Mouse (Mus musculus) lung, postnatal 25 days (tissue): ENCODE measurements around the gene Tepsin.

Experiments used
- DNase-seq: peaks from one replicate; pipeline ENCODE4 v3.0.0; 2022; ENCODE audit warnings: low spot score

Gene Tepsin

DNA sequence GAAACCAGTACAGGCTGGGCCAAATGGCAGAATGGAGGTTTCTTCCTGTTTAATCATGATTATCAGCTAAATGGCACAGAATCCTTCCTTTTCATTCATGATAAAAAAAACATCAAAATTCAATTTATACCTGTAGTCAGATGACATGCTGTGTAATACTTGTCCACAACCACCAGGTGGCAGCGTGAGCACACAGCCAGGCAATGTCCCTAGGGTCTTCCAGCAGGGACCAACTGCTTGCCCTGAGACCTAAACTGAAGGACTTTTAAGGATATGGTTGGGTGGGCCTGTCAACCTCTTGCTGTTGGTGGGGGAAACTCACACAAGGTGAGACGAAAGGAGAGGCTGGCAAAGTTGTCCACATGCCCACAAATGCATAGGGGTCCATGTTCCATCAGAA lies 12.5 kb upstream of the Tepsin start:
- DNase-seq = peak; percentile 24

GRCm38 (mm10) chr11:120110554-120110953 lies 12.0 kb upstream of the Tepsin start:
- no peak for DNase-seq

DNA sequence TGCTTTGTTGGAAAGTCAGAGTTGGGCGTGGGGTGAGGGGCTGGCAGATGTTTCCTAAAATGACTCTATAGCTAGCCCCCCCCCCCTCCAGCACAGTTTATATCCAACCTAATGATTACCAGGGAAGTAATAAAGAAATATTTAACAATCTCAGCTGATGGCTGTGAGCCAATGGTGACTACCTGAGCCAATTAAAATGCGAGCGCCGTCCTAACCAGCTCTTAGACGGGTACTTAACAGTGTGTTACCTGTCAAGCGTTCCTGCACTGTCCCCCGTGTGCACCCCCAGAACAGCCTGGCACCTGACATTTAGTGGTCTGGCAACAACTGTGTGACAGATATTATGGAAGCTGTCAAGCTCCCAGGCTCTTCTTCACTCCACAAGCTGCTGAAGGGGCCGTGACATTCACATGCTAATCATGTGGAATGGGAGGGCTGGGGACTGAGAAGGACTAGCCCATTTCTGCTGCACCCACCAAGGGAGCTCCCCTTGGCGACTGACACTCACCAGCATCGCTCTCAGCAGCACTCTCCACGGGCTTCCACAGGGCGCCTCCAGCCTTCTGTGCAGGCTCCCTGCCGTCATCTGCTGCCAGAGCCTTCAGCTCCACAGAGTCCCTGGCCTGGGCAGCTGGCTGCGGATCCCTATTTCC lies 11.2 kb upstream of the Tepsin start:
- DNase-seq = no peak

DNA sequence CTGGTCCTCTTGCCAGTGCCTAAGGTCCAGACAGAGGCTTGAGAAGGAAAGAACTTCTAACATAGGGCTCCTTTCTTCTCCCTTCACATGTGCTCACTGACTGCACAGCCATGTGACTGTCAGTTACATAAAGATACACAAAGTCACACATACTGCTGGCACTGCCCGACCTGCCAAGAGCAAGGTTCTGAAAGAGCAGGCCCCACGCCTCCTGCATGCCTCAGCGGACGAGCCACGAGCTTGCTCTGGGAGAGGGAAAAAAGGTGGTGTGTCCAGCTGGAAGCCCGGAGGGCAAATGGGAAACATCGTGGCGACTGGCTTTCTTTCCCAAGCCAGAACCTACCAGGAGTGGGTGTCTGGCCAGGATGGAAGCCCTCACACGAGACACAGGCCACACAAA lies 9.3 kb upstream of the Tepsin start:
- DNase-seq = no peak

- no peak for DNase-seq
Measured at GRCm38 (mm10) chr11:120107026-120107425, 8.5 kb upstream of the Tepsin start.

- DNase-seq = no peak
Measured at GRCm38 (mm10) chr11:120103431-120103997, 5.0 kb upstream of the Tepsin start.

DNA sequence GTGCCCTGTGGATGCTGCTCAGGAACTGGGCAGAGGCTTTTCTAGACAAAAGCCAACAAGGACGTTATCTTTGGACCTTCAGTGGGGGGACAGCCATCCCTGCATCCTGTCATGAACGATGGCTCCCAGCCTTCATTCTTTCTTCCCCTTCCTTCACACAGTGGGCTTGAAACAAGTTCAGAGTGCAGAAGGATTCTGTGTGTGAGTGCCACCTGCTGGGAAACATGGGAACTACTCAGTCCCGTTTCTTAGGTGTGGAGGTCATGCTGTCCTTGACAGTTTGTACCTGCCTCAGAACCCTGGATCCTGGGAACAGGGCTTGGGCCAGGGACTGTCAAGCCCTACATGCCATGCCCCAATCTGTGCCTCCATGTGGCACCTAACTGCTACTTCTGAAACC lies 2.5 kb upstream of the Tepsin start:
- peak; percentile 50 for DNase-seq

- no peak for DNase-seq
Measured at GRCm38 (mm10) chr11:120092817-120093591, 5.5 kb downstream of the Tepsin start.

GRCm38 (mm10) chr11:120090661-120091060 lies 7.9 kb downstream of the Tepsin start:
- no peak for DNase-seq

DNA sequence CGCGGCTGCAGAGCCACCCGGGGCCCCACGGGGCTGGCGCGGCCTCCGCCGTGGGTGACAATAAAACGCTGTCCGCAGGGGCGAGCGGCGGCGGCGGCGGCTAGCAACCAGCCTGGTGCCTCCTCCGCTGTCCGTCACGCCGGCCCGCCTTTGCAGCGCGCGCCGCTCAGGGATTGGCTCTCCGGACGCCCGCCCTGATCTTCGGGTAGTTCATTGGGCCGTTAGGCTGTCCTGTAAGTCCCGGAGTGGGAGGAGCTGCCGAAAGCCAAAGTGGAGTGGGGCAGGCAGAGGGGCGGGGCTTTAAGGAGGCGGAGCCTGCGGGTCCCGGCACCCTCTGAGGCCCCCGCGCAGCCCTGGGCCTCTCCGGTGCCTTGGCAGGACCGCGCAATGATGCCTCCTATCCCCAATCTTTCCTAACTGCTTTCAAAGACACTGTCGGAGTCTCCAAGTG lies 11.8 kb downstream of the Tepsin start, which contains the start of gene Cep131:
Gene Cep131, minus strand, starts transcription at position 126 of the 451 bp plus-strand sequence.
- DNase-seq = peak; percentile 99

- no peak for DNase-seq
Measured at GRCm38 (mm10) chr11:120085891-120086627, 12.5 kb downstream of the Tepsin start.

DNA sequence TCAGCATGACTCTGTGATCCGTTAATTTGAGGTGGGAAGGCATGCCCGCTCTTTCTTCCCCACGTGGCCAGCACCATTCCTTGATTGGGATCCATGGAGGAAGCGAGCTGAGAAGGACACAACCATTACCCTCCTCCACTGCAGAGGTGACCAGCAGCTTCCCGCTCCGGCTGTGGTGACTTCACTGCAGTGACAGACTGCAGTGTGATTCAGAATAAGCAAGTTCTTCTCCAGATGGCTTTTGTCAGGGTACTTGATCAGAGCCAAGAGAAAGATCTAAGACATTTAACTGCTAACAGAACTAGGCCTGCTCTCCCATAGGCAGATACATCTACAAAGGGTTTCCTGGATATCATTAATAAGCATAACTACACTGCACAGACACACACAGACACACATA lies 18.2 kb downstream of the Tepsin start:
- no peak for DNase-seq

- no peak for DNase-seq
Measured at GRCm38 (mm10) chr11:120076191-120076590, 22.3 kb downstream of the Tepsin start.

DNA sequence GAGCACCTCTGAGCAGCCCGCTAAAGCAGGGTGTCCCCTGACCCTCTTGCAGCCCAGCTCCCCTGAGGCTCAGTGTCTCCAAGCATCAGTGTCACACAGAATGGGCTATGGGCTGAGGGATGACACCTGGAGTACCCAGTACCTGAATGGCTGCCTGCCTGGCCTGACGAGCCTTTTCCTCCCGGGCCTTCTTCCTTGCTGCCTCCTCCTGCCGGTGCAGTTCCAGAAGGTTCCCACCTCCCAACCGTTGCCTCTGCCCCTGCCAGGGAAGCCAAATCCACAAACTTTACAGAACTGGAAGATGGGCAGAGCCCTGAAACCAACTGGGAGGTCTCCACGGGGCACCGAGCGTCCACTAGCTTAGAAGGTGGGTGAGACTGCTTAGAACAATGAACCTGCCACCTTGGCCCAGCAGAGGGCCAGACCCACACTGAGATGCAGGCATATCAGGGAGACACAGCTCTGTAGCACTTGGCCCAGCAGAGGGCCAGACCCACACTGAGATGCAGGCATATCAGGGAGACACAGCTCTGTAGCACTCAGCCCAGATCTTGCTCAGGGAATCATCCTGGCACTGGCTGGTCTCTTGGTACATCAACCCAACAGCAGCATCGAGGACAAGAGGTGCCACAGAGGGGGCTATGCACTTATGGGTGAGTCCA lies 25.4 kb downstream of the Tepsin start:
- no peak for DNase-seq

DNA sequence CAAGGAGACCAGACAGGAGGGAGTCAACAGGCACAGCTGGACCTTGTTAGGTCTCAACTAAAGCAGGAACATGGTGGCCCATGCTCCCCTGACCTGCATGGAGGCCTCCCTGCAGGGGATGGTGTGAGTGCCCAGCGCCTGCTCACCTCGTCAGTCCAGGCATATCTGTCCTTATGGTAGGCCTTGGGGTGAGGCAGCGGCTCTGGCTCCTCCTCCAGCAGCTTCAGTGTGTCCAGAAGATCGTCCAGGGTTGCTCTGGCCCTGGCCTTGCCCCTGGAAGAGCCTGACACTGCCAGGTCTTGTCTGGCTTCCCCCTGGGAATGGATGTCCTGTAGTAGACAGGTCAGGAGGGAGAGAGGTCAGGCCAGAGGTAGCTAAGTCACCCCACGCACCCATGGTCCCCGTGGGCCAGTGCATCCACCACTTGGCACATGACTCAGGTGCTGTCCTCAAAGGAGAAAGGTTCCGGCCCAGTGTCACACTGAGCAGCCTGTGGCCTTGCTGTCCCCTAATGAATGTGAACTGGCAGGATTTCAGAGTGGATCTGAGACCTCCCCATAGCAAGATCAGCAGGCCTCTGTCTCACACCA lies 26.7 kb downstream of the Tepsin start:
- no peak for DNase-seq

GRCm38 (mm10) chr11:120071065-120071464 lies 27.5 kb downstream of the Tepsin start:
- DNase-seq = no peak

DNA sequence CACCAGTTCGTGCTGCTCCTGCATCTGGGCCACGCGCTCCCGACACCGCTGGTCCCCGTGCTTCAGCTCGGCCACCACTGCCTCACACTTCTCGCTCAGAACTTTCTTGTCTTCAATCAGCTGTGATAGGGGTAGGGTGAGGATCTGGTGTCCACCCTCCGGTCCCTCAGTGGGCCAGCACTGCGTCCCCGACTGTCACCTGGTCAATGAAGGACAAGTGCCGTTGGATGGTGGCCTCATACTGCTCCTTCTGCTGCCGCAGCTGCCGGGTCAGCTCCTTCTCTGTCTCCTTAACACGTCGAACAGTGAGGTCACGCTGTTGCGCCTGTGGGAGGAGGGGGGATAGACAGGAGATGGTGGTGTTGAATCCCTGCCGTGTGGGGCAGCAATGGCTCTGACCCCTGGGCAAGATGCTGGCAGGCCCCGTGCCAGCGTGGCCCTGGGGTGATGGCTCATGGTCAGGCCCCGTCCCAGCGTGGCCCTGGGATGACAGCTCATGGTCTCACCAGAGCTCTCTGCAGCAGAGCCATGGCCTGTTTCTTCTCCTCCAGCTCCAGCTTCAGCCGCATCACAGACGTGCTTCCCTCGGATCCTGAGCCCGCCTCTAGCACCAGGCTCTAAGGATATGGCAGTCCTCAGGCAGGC lies 28.1 kb downstream of the Tepsin start:
- no peak for DNase-seq

- DNase-seq = no peak
Measured at GRCm38 (mm10) chr11:120069261-120069660, 29.3 kb downstream of the Tepsin start.

- DNase-seq = no peak
Measured at GRCm38 (mm10) chr11:120067834-120068233, 30.7 kb downstream of the Tepsin start.

- peak; percentile 44 for DNase-seq
Measured at GRCm38 (mm10) chr11:120065291-120065690, 33.2 kb downstream of the Tepsin start.

DNA sequence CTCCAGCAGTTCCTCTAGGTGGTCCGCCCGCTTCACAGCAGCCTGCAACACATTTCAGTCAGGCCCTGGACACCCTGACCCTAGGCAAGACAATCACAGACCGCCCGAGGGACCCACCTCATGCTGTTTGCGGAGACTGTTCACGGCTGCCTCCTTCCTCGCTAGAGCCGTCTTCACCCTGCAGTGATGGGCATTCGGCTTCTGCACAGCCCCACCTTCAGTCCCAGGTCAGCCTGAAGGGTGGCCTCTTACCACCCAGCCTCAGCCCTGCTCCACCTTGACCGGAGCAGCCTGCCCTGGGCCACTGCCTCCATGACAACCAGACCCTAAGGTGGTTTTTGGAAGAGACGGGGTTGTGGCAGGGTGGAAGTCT lies 33.9 kb downstream of the Tepsin start:
- no peak for DNase-seq
